Mouse (Mus musculus) lung, postnatal 0 days (tissue): Measurements from ENCODE around the gene Mapkapk3.

Source experiments
- CTCF ChIP-seq: IDR thresholded peaks from 2 replicates; pipeline ENCODE4 v1.5.1; 2016; ENCODE audit warnings: antibody characterized with exemption, mild to moderate bottlenecking
- EP300 ChIP-seq: IDR thresholded peaks from 2 replicates; pipeline ENCODE4 v1.6.1; 2016; ENCODE audit warnings: antibody characterized with exemption, mild to moderate bottlenecking, control low read depth

- TF ChIP-seq CTCF (no peak), EP300 (no peak)
Measured at GRCm38 (mm10) chr9:107307886-107308285, 18.2 kb upstream of the Mapkapk3 start.
